Comparison of ENCODE assay signal across 18 mouse cellular contexts in genomic region chr3:27906647-27907209, GRCm38 (mm10). TPM values are rescaled to one million over a fixed set of nuclear protein-coding genes. Genes with fewer than 3 reads are reported as not detected.
A peak's percentile ranks its signal among the peaks of the same experiment; 100 is the strongest.
DNase-seq lines count a peak whose midpoint lies in the region; ATAC-seq and TF ChIP-seq lines count a peak whose summit lies in the region.
"Had no signal": no experiment of that assay in that cellular context is flagged by ENCODE, and none has a peak within 500 bp of the region (broad histone marks: within the 10 kb centered on the region; RNA-seq: fewer than 3 reads in every experiment).

No protein-coding gene starts in this region.

- no peak for ATAC-seq in liver, embryonic 15.5 days (ENCODE audit: insufficient read depth)
- ATAC-seq in liver, embryonic 11.5 days (replicated peaks; ENCODE audit: low FRiP score): no peak
- 0 out of 2 replicates have a peak, but pooled peaks have one; percentile 54 for ATAC-seq in embryonic facial prominence, embryonic 15.5 days (ENCODE audit: insufficient number of reproducible peaks, low FRiP score, low TSS enrichment, low read depth)
- no peak for ATAC-seq in cerebellum, adult (ENCODE audit: insufficient number of reproducible peaks, low FRiP score, low TSS enrichment)
- ATAC-seq: midbrain, embryonic 16.5 days had no signal

- no peak overlapping the region for H3K4me3 ChIP-seq in heart, embryonic 10.5 days
- no peak overlapping the region for H3K4me3 ChIP-seq in liver, embryonic 15.5 days (replicated peaks)
- H3K4me3 ChIP-seq in liver, embryonic 11.5 days (ENCODE audit: low read depth, low read length): no peak overlapping the region
- no peak overlapping the region for H3K4me3 ChIP-seq in embryonic facial prominence, embryonic 15.5 days (replicated peaks)
- H3K4me3 ChIP-seq in myocyte: no peak overlapping the region
- H3K4me3 ChIP-seq: forebrain, embryonic 10.5 days; hindbrain, embryonic 15.5 days; neural tube, embryonic 13.5 days had no signal

- no peak overlapping the region for H3K9ac ChIP-seq in liver, embryonic 15.5 days
- H3K9ac ChIP-seq in liver, embryonic 11.5 days (ENCODE audit: low read depth, low read length): no peak overlapping the region
- H3K9ac ChIP-seq in embryonic facial prominence, embryonic 15.5 days: no peak overlapping the region
- H3K9ac ChIP-seq: hindbrain, embryonic 15.5 days; neural tube, embryonic 13.5 days had no signal

- H3K79me2 ChIP-seq in myocyte (ENCODE audit: control insufficient read depth, insufficient read depth): no peaks in the 10 kb centered on the region

- H3K4me2 ChIP-seq in liver, embryonic 15.5 days: no peak overlapping the region
- H3K4me2 ChIP-seq in liver, embryonic 11.5 days: no peak overlapping the region
- H3K4me2 ChIP-seq in embryonic facial prominence, embryonic 15.5 days (replicated peaks): no peak overlapping the region
- no peak overlapping the region for H3K4me2 ChIP-seq in myocyte (ENCODE audit: low read depth)
- H3K4me2 ChIP-seq: hindbrain, embryonic 15.5 days; neural tube, embryonic 13.5 days had no signal

- no peak for TF ChIP-seq POLR2A in myocyte (IDR thresholded peaks at IDR 0.05; ENCODE audit: insufficient read length, low read depth)

- H3K27me3 ChIP-seq in heart, embryonic 10.5 days (ENCODE audit: insufficient read depth, poor library complexity, severe bottlenecking): no peaks in the 10 kb centered on the region
- H3K27me3 ChIP-seq in liver, embryonic 15.5 days: no peaks in the 10 kb centered on the region
- H3K27me3 ChIP-seq in liver, embryonic 11.5 days (replicated peaks; ENCODE audit: control insufficient read depth, insufficient read depth, low read length): no peaks in the 10 kb centered on the region
- no peaks in the 10 kb centered on the region for H3K27me3 ChIP-seq in embryonic facial prominence, embryonic 15.5 days
- H3K27me3 ChIP-seq in myocyte (ENCODE audit: control insufficient read depth, insufficient read depth, insufficient read length): no peaks in the 10 kb centered on the region
- H3K27me3 ChIP-seq: hindbrain, embryonic 15.5 days; neural tube, embryonic 13.5 days had no signal

- H3ac ChIP-seq in myocyte (ENCODE audit: control insufficient read depth, insufficient read length): no peak overlapping the region

- H3K36me3 ChIP-seq in heart, embryonic 10.5 days: 0 out of 2 replicates have a peak, but pooled peaks cover 3% of the 10 kb centered on the region
- no peaks in the 10 kb centered on the region for H3K36me3 ChIP-seq in liver, embryonic 15.5 days (replicated peaks)
- H3K36me3 ChIP-seq in liver, embryonic 11.5 days (ENCODE audit: control insufficient read depth, insufficient read depth, low read length): no peaks in the 10 kb centered on the region
- H3K36me3 ChIP-seq in embryonic facial prominence, embryonic 15.5 days: no peaks in the 10 kb centered on the region
- no peaks in the 10 kb centered on the region for H3K36me3 ChIP-seq in myocyte (ENCODE audit: control insufficient read depth, insufficient read depth)
- H3K36me3 ChIP-seq: forebrain, embryonic 10.5 days; G1E; hindbrain, embryonic 15.5 days; neural tube, embryonic 13.5 days had no signal

- WGBS in heart, embryonic 10.5 days: 76% methylated on average over 7 of the region's 7 CpGs
- 62% methylated on average over 7 of the region's 7 CpGs for WGBS in liver, embryonic 15.5 days (ENCODE audit: insufficient replicate concordance)
- WGBS in liver, embryonic 11.5 days: 83% methylated on average over 7 of the region's 7 CpGs
- 57% methylated on average over 7 of the region's 7 CpGs for WGBS in embryonic facial prominence, embryonic 15.5 days

- peaks cover 25% of the 10 kb centered on the region for H3K4me1 ChIP-seq in heart, embryonic 10.5 days
- peaks cover 9% of the 10 kb centered on the region; the same call in 1 of the 2 replicates for H3K4me1 ChIP-seq in liver, embryonic 15.5 days (replicated peaks)
- H3K4me1 ChIP-seq in liver, embryonic 11.5 days (replicated peaks; ENCODE audit: control insufficient read depth, insufficient read depth, low read length): 0 out of 2 replicates have a peak, but pooled peaks cover 2% of the 10 kb centered on the region
- H3K4me1 ChIP-seq in embryonic facial prominence, embryonic 15.5 days: 0 out of 2 replicates have a peak, but pooled peaks cover 5% of the 10 kb centered on the region
- H3K4me1 ChIP-seq: hindbrain, embryonic 15.5 days; neural tube, embryonic 13.5 days had no signal

- peak; percentile 39 for DNase-seq in heart, embryonic 10.5 days (ENCODE audit: low spot score)
- no peak for DNase-seq in heart, adult 9 months (ENCODE audit: low spot score in 2 of 2)
- no peak for DNase-seq in liver, embryonic 11.5 days (ENCODE audit: low spot score)
- DNase-seq: adrenal gland, adult 8-10 months; cerebellum, adult 9-10 months; kidney, postnatal 10 days; layer of hippocampus, adult 9-11 months; thymus, adult 18-20 months had no signal

- no peaks in the 10 kb centered on the region; the same call in 1 of the 2 replicates for H3K9me3 ChIP-seq in heart, embryonic 10.5 days
- no peaks in the 10 kb centered on the region for H3K9me3 ChIP-seq in liver, embryonic 15.5 days (replicated peaks)
- H3K9me3 ChIP-seq in liver, embryonic 11.5 days (ENCODE audit: control insufficient read depth, low read length): no peaks in the 10 kb centered on the region
- no peaks in the 10 kb centered on the region for H3K9me3 ChIP-seq in embryonic facial prominence, embryonic 15.5 days (replicated peaks)
- H3K9me3 ChIP-seq: forebrain, embryonic 10.5 days; G1E; hindbrain, embryonic 15.5 days had no signal

- H3K27ac ChIP-seq in heart, embryonic 10.5 days: no peak overlapping the region
- H3K27ac ChIP-seq in liver, embryonic 15.5 days (replicated peaks): 0 out of 2 replicates have a peak overlapping the region, but pooled peaks have one; percentile 9
- no peak overlapping the region for H3K27ac ChIP-seq in liver, embryonic 11.5 days (ENCODE audit: low read depth, low read length)
- no peak overlapping the region for H3K27ac ChIP-seq in embryonic facial prominence, embryonic 15.5 days (replicated peaks)
- H3K27ac ChIP-seq: forebrain, embryonic 10.5 days; hindbrain, embryonic 15.5 days; neural tube, embryonic 13.5 days had no signal

TF ChIP-seq in myocyte, 11 proteins besides CTCF, POLR2A, EP300 and RAD21:
- TF ChIP-seq MAX (IDR thresholded peaks at IDR 0.05; ENCODE audit: low read depth) (no peak), TCF12 (IDR thresholded peaks at IDR 0.05; ENCODE audit: insufficient read depth, poor library complexity, severe bottlenecking) (no peak), MYOG (IDR thresholded peaks at IDR 0.05; ENCODE audit: control insufficient read depth in 1 of 3, insufficient read depth in 1 of 3, insufficient read length in 2 of 3, low read depth in 2 of 3) (peak in 1 of 3 experiments; percentile 74), USF1 (IDR thresholded peaks at IDR 0.05; ENCODE audit: low read depth) (no peak), E2F4 (IDR thresholded peaks at IDR 0.05; ENCODE audit: insufficient read depth) (no peak), POLR2AphosphoS2 (IDR thresholded peaks at IDR 0.05; ENCODE audit: insufficient read length, low read depth) (no peak), REST (IDR thresholded peaks at IDR 0.05; ENCODE audit: insufficient read depth, insufficient read length) (no peak), MYOD1 (IDR thresholded peaks at IDR 0.05; ENCODE audit: control insufficient read depth in 1 of 3, insufficient read length in 2 of 3, low read depth in 2 of 3) (peak in 2 of 3 experiments; percentile 70 to 89), TCF3 (IDR thresholded peaks at IDR 0.05; ENCODE audit: insufficient read length, low read depth) (no peak), SRF (IDR thresholded peaks at IDR 0.05; ENCODE audit: control insufficient read depth, insufficient read length, low read depth) (no peak), CEBPB (IDR thresholded peaks at IDR 0.05; ENCODE audit: insufficient read depth, poor library complexity, severe bottlenecking) (no peak)

RNA-seq across cellular contexts. Expression of gene Tmem212, which starts 10.6 kb away (rescaled TPM):
- polyA plus RNA-seq in heart, embryonic 10.5 days (2016; fragmentation: Nextera tagmentation; extraction: Ambion mirVana): not detected in 2 replicates
- polyA plus RNA-seq in liver, embryonic 15.5 days (2015; fragmentation: Nextera tagmentation; extraction: Ambion mirVana): not detected in 2 replicates
- not detected in 2 replicates for polyA plus RNA-seq in liver, embryonic 11.5 days (2014; fragmentation: Nextera tagmentation; extraction: Ambion mirVana)
- polyA plus RNA-seq in embryonic facial prominence, embryonic 15.5 days (2015; fragmentation: Nextera tagmentation; extraction: Ambion mirVana): 7.9 and 18.9 TPM in 2 replicates
- not detected for polyA plus RNA-seq in myocyte (2012; fragmentation: generic; extraction: Trizol)
- polyA plus RNA-seq: forebrain, embryonic 10.5 days; G1E; heart, embryonic 14.5 days; hindbrain, embryonic 15.5 days; neural tube, embryonic 13.5 days had no signal

RNA-seq across cellular contexts. Expression of gene Pld1, which starts 31.8 kb away (rescaled TPM):
- polyA plus RNA-seq in heart, embryonic 10.5 days (2016; fragmentation: Nextera tagmentation; extraction: Ambion mirVana): 5.7 TPM in 2 replicates
- polyA plus RNA-seq in liver, embryonic 15.5 days (2015; fragmentation: Nextera tagmentation; extraction: Ambion mirVana): 4.7 and 5.6 TPM in 2 replicates
- polyA plus RNA-seq in liver, embryonic 11.5 days (2014; fragmentation: Nextera tagmentation; extraction: Ambion mirVana): 3.5 and 4.9 TPM in 2 replicates
- 6.4 and 7.1 TPM in 2 replicates for polyA plus RNA-seq in embryonic facial prominence, embryonic 15.5 days (2015; fragmentation: Nextera tagmentation; extraction: Ambion mirVana)
- polyA plus RNA-seq in myocyte (2012; fragmentation: generic; extraction: Trizol): 6.5 TPM
- polyA plus RNA-seq: G1E had no signal
